Mouse (Mus musculus): Measurements from ENCODE around the gene Il13ra2. TPM values are rescaled to one million over a fixed set of nuclear protein-coding genes. Genes with fewer than 3 reads are reported as not detected.

Gene Il13ra2
- polyA plus RNA-seq, 1 experiment from 2014 or later = 0.29 TPM

GRCm38 (mm10) chrX:147349167-147349566, 79.8 kb downstream of the Il13ra2 start:
- no peak for TF ChIP-seq CTCF (IDR thresholded peaks at IDR 0.05; ENCODE audit: low read depth)
- no peak for TF ChIP-seq EP300 (optimal IDR thresholded peaks at IDR 0.05)
- no peaks in the 10 kb centered on the region for H3K9me3 ChIP-seq (ENCODE audit: control insufficient read depth, low read length)
- no peak overlapping the region for H3K4me2 ChIP-seq (replicated peaks; ENCODE audit: low read depth)
- WGBS = 61% methylated on average over 2 of the region's 2 CpGs
- H3K4me3 ChIP-seq (ENCODE audit: low read depth, low read length) = no peak overlapping the region
- no peaks in the 10 kb centered on the region for H3K4me1 ChIP-seq (replicated peaks; ENCODE audit: control insufficient read depth, insufficient read depth)
- H3K9ac ChIP-seq (ENCODE audit: low read length) = no peak overlapping the region
- no peaks in the 10 kb centered on the region for H3K27me3 ChIP-seq (ENCODE audit: control insufficient read depth, insufficient read depth, low read length)
- no peak for ATAC-seq (ENCODE audit: low FRiP score, low TSS enrichment)
- no peak overlapping the region for H3K27ac ChIP-seq (replicated peaks)
- no peak for DNase-seq (ENCODE audit: low spot score)
- no peaks in the 10 kb centered on the region for H3K36me3 ChIP-seq (ENCODE audit: control insufficient read depth, insufficient read depth, low read length)

Other genes with a start within 250 kb of the Il13ra2 start
- not detected in 2 replicates for gene Vmn1r239-ps, start 24.5 kb upstream of the Il13ra2 start, polyA plus RNA-seq (2015; fragmentation: Nextera tagmentation; extraction: Ambion mirVana)
- gene Lrch2, start 124.9 kb upstream of the Il13ra2 start, polyA plus RNA-seq (2015; fragmentation: Nextera tagmentation; extraction: Ambion mirVana) = 2.0 and 2.1 TPM in 2 replicates

Data from stomach, postnatal 0 days (tissue).